Mouse (Mus musculus): ENCODE results near the gene Hyal3. TPM values are rescaled to one million over a fixed set of nuclear protein-coding genes. Genes with fewer than 3 reads are reported as not detected.

Gene Hyal3
- polyA plus RNA-seq, 1 experiment from 2014 or later = 0.33 TPM

DNA sequence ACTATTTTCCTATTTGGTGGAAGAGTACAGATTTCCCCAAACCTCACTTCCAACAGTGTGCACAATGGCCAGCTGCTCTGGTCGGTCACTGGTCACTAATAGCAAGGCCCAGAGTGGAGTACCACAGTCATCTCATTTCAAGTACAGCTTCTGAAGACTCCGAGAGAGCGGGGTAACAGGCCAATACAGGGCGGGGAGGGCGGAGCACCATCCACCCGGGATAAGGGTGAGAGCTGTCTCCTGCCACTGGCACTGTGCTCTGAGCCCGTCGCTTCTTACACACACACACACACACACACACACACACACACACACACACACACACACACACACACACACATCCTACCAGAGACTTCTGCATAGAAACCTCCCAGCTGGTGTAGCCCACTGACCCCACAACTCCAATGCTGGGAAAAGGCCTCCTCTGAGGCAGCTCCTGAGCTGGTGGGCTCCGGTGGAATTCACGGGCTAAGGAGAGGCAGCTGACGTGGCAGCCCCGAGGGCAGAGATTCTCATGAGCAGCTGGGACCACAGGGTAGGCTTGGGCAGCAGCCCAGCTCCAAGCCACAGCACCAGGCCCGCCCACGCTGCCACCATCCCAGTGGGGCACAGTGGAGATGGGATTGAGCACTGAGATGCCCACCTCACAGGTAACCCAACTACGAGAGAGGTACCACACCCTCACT, 45.7 kb downstream of the Hyal3 start:
- Histone ChIP-seq H3K9me3 (replicated peaks; ENCODE audit: control insufficient read depth, low read length) (no peaks in the 10 kb centered on the region), H3K27me3 (ENCODE audit: control insufficient read depth, insufficient read depth, low read length) (no peaks in the 10 kb centered on the region), H3K36me3 (ENCODE audit: control insufficient read depth, insufficient read depth, low read length) (peaks cover 13% of the 10 kb centered on the region), H3K4me2 (peak overlapping the region; percentile 44), H3K9ac (ENCODE audit: low read depth, low read length) (peak overlapping the region; percentile 67), H3K4me1 (ENCODE audit: control insufficient read depth, insufficient read depth, low read length) (peaks cover 67% of the 10 kb centered on the region), H3K4me3 (ENCODE audit: low read depth, low read length) (no peak overlapping the region), H3K27ac (ENCODE audit: low read depth, low read length) (peak overlapping the region; percentile 82)
- no peak for ATAC-seq (replicated peaks; ENCODE audit: insufficient number of reproducible peaks, low FRiP score, low TSS enrichment)
- WGBS (ENCODE audit: insufficient replicate concordance) = 40% methylated on average over 15 of the region's 15 CpGs

DNA sequence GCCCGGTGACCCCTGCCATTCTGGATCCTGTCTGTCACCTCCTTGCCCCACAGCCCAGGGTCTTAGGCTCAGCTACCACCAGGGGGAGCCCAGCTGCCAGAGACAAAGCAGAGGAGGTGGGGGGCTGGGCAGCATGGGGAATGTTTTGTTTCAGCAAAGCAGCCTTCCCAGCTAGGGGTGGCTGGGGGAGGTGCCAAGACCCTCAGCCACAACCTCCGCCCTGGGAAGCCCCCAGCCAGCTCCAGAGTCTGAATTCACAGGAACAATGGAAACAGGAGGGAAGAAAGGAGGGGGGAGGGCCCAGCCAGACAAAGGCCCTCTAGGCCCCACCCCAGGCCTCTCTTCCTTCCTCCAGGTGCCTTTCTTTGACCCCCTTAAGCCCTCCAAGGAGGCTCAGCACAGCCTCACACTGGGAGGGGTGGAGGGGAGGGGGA, 46.2 kb downstream of the Hyal3 start:
- peak overlapping the region; percentile 82 for H3K27ac ChIP-seq (ENCODE audit: low read depth, low read length)
- ATAC-seq (replicated peaks; ENCODE audit: insufficient number of reproducible peaks, low FRiP score, low TSS enrichment) = peak; percentile 60
- H3K36me3 ChIP-seq (ENCODE audit: control insufficient read depth, insufficient read depth, low read length) = peaks cover 13% of the 10 kb centered on the region
- peaks cover 73% of the 10 kb centered on the region for H3K4me1 ChIP-seq (ENCODE audit: control insufficient read depth, insufficient read depth, low read length)
- H3K4me3 ChIP-seq (ENCODE audit: low read depth, low read length) = 0 out of 2 replicates have a peak overlapping the region, but pooled peaks have one; percentile 5
- H3K9ac ChIP-seq (ENCODE audit: low read depth, low read length) = peak overlapping the region; percentile 67
- H3K9me3 ChIP-seq (replicated peaks; ENCODE audit: control insufficient read depth, low read length) = no peaks in the 10 kb centered on the region
- 7% methylated on average over 2 of the region's 2 CpGs for WGBS (ENCODE audit: insufficient replicate concordance)
- H3K27me3 ChIP-seq (ENCODE audit: control insufficient read depth, insufficient read depth, low read length) = no peaks in the 10 kb centered on the region
- H3K4me2 ChIP-seq = peak overlapping the region; percentile 44

DNA sequence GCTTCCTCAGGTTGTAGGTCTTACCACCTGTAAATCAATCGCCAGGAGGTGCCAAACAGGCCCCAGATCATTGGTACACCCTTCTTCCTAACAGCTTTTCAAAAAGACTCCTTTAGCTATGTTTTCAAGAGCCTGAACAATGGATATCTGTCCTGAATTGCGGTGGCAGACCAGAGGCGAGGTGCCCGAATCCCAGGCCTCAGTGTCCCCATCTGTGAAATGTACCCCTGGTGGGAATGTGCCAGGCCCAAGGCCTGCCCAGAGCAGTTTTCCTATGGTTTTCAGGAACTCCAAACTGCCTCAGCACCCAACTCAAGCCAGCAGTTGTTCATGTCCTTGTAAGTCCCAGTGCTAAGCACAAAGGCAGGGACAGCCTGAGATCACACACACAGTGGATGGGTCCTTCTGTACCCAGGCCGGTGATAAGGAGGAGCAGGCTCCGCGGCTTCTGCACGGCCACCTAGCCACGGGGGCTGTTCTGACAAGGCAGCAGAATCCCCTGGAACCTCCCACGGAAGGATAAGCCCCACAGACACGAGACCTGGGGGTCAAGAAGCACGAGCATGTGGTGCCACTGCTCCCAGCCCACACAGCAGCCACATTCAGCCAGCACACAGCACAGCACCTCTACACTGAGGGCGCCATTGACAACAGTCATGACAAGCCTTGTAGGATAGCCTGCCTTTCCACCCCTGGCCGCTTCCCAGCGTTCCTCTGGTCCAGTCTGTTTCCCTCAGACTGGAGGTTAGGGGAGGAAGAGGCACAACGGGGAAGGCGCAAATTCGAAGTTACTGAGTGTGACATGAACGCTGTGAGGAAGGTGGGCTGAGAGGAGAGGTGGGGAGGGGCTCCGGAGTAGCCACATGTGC, 47.0 kb downstream of the Hyal3 start:
- 34% methylated on average over 20 of the region's 20 CpGs for WGBS (ENCODE audit: insufficient replicate concordance)
- Histone ChIP-seq H3K4me1 (ENCODE audit: control insufficient read depth, insufficient read depth, low read length) (peaks cover 81% of the 10 kb centered on the region), H3K9ac (ENCODE audit: low read depth, low read length) (peak overlapping the region; percentile 67), H3K36me3 (ENCODE audit: control insufficient read depth, insufficient read depth, low read length) (peaks cover 7% of the 10 kb centered on the region; the same call in 1 of the 2 replicates), H3K27me3 (ENCODE audit: control insufficient read depth, insufficient read depth, low read length) (no peaks in the 10 kb centered on the region), H3K9me3 (replicated peaks; ENCODE audit: control insufficient read depth, low read length) (no peaks in the 10 kb centered on the region), H3K27ac (ENCODE audit: low read depth, low read length) (peak overlapping the region; percentile 82), H3K4me3 (ENCODE audit: low read depth, low read length) (no peak overlapping the region), H3K4me2 (peak overlapping the region; percentile 44)
- no peak for ATAC-seq (replicated peaks; ENCODE audit: insufficient number of reproducible peaks, low FRiP score, low TSS enrichment)

DNA sequence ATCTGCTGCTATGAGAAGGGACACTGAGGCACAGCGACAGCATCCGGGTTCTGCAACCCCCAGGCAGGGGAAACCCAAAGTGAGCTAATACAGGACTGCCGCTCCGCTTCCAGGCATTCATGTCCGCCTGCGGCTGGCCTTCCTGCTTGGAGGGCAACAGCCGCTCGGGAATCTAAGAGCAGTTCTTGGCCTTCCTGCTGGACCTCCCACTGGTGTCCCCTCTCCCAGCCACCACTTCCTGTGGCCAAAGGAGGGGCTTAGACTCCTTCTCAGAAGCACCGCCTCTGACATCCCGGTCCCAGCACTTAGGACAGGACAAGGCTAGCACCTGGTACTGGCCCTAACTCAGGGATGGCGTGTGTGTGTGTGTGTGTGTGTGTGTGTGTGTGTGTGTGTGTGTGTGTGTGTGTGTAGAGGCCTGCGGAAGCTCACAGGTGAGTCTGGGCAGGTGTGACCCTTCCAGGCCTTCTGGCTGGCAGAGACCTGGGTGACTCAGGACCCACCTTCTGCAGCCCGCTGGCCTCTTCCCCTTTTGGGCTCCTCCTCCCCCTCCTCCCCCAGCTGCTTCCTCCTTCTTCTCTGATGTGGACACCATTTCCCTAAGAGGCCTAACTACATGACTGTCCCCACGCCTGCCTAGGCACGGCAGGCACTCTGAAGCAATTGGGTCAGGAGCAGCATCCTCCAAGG, 48.2 kb downstream of the Hyal3 start:
- no peak overlapping the region for H3K9ac ChIP-seq (ENCODE audit: low read depth, low read length)
- 45% methylated on average over 15 of the region's 15 CpGs for WGBS (ENCODE audit: insufficient replicate concordance)
- no peak for ATAC-seq (replicated peaks; ENCODE audit: insufficient number of reproducible peaks, low FRiP score, low TSS enrichment)
- H3K27me3 ChIP-seq (ENCODE audit: control insufficient read depth, insufficient read depth, low read length) = no peaks in the 10 kb centered on the region
- H3K36me3 ChIP-seq (ENCODE audit: control insufficient read depth, insufficient read depth, low read length) = peaks cover 5% of the 10 kb centered on the region; the same call in 1 of the 2 replicates
- H3K4me1 ChIP-seq (ENCODE audit: control insufficient read depth, insufficient read depth, low read length) = peaks cover 85% of the 10 kb centered on the region
- H3K4me3 ChIP-seq (ENCODE audit: low read depth, low read length) = no peak overlapping the region
- H3K4me2 ChIP-seq = peak overlapping the region; percentile 44
- H3K9me3 ChIP-seq (replicated peaks; ENCODE audit: control insufficient read depth, low read length) = no peaks in the 10 kb centered on the region
- H3K27ac ChIP-seq (ENCODE audit: low read depth, low read length) = peak overlapping the region; percentile 82

DNA sequence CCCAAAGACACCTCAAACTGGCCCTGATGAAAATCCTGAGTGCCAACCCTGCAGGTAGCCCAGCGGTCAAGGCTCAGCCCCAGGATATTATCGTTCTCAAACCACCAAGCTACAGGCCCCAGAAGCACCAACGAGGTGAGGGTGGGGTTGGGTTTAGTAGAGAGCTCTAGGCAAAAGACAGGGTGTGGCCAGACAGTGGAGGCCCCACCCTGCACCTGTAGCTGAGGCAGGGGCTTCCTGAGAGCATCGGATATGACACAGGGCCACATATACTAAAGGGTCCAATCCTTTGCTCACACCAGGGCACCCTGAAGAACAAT, 48.8 kb downstream of the Hyal3 start:
- H3K9me3 ChIP-seq (replicated peaks; ENCODE audit: control insufficient read depth, low read length) = no peaks in the 10 kb centered on the region
- no peak overlapping the region for H3K4me3 ChIP-seq (ENCODE audit: low read depth, low read length)
- H3K9ac ChIP-seq (ENCODE audit: low read depth, low read length) = no peak overlapping the region
- no peaks in the 10 kb centered on the region for H3K27me3 ChIP-seq (ENCODE audit: control insufficient read depth, insufficient read depth, low read length)
- no peak for ATAC-seq (replicated peaks; ENCODE audit: insufficient number of reproducible peaks, low FRiP score, low TSS enrichment)
- H3K4me2 ChIP-seq = peak overlapping the region; percentile 32
- peaks cover 82% of the 10 kb centered on the region for H3K4me1 ChIP-seq (ENCODE audit: control insufficient read depth, insufficient read depth, low read length)
- peaks cover 5% of the 10 kb centered on the region; the same call in 1 of the 2 replicates for H3K36me3 ChIP-seq (ENCODE audit: control insufficient read depth, insufficient read depth, low read length)
- H3K27ac ChIP-seq (ENCODE audit: low read depth, low read length) = peak overlapping the region; percentile 57
- 37% methylated on average over 4 of the region's 4 CpGs for WGBS (ENCODE audit: insufficient replicate concordance)

DNA sequence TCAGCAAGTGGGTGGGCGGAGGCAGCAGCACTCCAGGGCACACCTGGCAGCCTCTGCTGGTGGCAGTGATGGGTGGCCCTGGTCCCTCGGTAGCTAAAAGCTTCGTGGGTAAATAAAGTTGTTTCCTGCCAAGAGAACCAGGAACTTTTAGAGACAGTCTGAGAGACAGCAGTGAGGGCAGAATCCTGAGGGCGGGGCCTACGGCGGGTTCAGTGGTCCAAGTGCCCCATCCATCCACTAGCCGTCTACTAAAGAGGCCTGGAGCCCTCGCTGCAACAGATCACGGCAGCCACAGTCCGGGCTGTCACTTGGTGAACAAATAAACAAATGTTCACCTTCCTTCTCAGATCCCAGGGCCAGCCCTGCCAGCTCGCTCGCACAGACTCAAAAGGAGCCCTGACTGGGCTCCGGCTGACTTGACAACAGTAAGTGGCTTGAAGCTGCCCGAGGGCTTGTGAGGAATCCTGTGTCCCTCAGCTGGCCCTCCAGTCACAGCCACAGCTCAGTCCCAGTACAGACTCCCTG, 49.3 kb downstream of the Hyal3 start:
- Histone ChIP-seq H3K27me3 (ENCODE audit: control insufficient read depth, insufficient read depth, low read length) (no peaks in the 10 kb centered on the region), H3K4me1 (ENCODE audit: control insufficient read depth, insufficient read depth, low read length) (peaks cover 76% of the 10 kb centered on the region), H3K27ac (ENCODE audit: low read depth, low read length) (peak overlapping the region; percentile 82), H3K9ac (ENCODE audit: low read depth, low read length) (peak overlapping the region; percentile 58), H3K9me3 (replicated peaks; ENCODE audit: control insufficient read depth, low read length) (no peaks in the 10 kb centered on the region), H3K4me3 (ENCODE audit: low read depth, low read length) (0 out of 2 replicates have a peak overlapping the region, but pooled peaks have one; percentile 10), H3K36me3 (ENCODE audit: control insufficient read depth, insufficient read depth, low read length) (peaks cover 5% of the 10 kb centered on the region; the same call in 1 of the 2 replicates), H3K4me2 (peak overlapping the region; percentile 42)
- 25% methylated on average over 14 of the region's 14 CpGs for WGBS (ENCODE audit: insufficient replicate concordance)
- ATAC-seq (replicated peaks; ENCODE audit: insufficient number of reproducible peaks, low FRiP score, low TSS enrichment) = no peak

DNA sequence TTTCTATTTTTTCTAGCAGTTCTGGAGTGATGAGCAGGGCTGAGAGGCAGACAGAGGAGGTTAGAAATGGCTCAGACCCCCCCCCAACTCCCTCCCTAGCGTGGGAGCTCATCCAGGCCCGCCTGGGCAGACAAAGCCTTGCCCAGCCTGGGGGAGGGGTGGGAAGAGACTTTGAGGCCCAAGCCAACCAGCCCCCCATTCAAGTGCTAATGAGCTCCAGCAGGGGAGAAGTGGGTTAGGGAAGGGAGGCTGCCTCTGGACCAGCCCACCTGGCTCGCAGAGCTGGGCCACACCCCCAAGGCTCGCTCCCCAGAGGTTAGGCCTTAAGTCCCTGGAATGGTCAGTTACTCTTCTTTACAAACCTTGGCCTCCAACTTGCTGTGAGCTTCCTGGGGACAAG, 50.0 kb downstream of the Hyal3 start:
- no peak for ATAC-seq (replicated peaks; ENCODE audit: insufficient number of reproducible peaks, low FRiP score, low TSS enrichment)
- whole genome bisulfite sequencing (ENCODE audit: insufficient replicate concordance) = 25% methylated on average over 4 of the region's 4 CpGs

DNA sequence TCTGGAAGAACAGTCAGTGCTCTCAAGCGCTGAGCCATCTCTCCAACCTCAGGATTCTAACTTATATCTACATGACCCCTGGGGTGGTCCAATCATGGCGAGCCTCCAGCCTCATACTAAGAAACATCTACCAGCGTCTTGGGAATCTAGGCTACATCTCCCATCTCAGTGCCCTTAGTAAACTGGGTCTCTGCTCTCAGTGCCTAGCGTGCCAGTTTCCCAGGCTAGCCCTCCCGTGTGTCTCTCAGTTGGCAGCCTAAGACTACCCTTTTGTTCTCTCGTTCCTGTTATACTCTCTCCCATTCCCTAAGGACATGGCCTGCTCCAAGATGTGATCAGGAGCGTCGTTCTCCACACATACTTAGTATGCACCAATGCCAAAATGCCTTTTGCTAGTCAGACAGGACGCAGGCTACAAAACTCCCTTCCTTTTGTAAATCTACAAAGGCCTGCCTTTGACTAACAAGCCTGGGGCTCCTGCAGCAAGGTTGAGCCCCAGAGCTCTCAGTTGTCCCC, 50.8 kb downstream of the Hyal3 start:
- no peak for ATAC-seq (replicated peaks; ENCODE audit: insufficient number of reproducible peaks, low FRiP score, low TSS enrichment)
- H3K4me2 ChIP-seq = no peak overlapping the region
- no peaks in the 10 kb centered on the region for H3K9me3 ChIP-seq (replicated peaks; ENCODE audit: control insufficient read depth, low read length)
- H3K9ac ChIP-seq (ENCODE audit: low read depth, low read length) = peak overlapping the region; percentile 22; the same call in 1 of the 2 replicates
- WGBS (ENCODE audit: insufficient replicate concordance) = 73% methylated on average over 9 of the region's 9 CpGs
- no peaks in the 10 kb centered on the region; the same call in 1 of the 2 replicates for H3K36me3 ChIP-seq (ENCODE audit: control insufficient read depth, insufficient read depth, low read length)
- H3K4me1 ChIP-seq (ENCODE audit: control insufficient read depth, insufficient read depth, low read length) = peaks cover 74% of the 10 kb centered on the region
- H3K27ac ChIP-seq (ENCODE audit: low read depth, low read length) = peak overlapping the region; percentile 29; the same call in 1 of the 2 replicates
- H3K27me3 ChIP-seq (ENCODE audit: control insufficient read depth, insufficient read depth, low read length) = no peaks in the 10 kb centered on the region
- no peak overlapping the region for H3K4me3 ChIP-seq (ENCODE audit: low read depth, low read length)

More for the DNA sequence above, 50.0 kb downstream of the Hyal3 start:
- H3K27me3 ChIP-seq (ENCODE audit: control insufficient read depth, insufficient read depth, low read length) = no peaks in the 10 kb centered on the region
- H3K36me3 ChIP-seq (ENCODE audit: control insufficient read depth, insufficient read depth, low read length) = no peaks in the 10 kb centered on the region; the same call in 1 of the 2 replicates
- no peaks in the 10 kb centered on the region for H3K9me3 ChIP-seq (replicated peaks; ENCODE audit: control insufficient read depth, low read length)
- H3K27ac ChIP-seq (ENCODE audit: low read depth, low read length) = peak overlapping the region; percentile 82
- H3K4me3 ChIP-seq (ENCODE audit: low read depth, low read length) = 0 out of 2 replicates have a peak overlapping the region, but pooled peaks have one; percentile 3
- H3K4me2 ChIP-seq = peak overlapping the region; percentile 42
- H3K4me1 ChIP-seq (ENCODE audit: control insufficient read depth, insufficient read depth, low read length) = peaks cover 72% of the 10 kb centered on the region
- peak overlapping the region; percentile 58 for H3K9ac ChIP-seq (ENCODE audit: low read depth, low read length)

Data from heart, embryonic 11.5 days (tissue).